18 mouse cellular contexts compared by ENCODE assay signal in the genomic region with DNA sequence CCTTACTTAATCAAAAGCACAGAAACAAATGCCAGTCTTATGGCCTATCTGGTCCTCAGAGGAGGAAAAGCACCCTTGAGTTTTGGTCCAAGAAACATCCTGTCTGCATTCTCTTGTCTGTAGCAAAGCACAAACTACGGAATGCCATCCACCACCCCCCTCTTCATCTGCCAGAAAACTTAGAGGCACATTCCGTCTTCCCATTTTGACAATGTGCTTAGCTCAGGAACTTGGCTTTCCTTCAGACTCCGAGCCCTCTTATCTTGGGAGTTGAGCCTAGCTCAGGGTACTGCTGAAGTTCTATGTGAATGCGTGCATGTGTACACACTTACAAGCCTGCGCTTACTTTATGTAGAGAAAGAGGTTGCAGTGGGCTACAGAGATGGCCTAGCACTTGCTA.
A peak's percentile ranks its signal among the peaks of the same experiment; 100 is the strongest.
DNase-seq lines count a peak whose midpoint lies in the region; ATAC-seq and TF ChIP-seq lines count a peak whose summit lies in the region.
"Had no signal": no experiment of that assay in that cellular context is flagged by ENCODE, and none has a peak within 500 bp of the region (broad histone marks: within the 10 kb centered on the region; RNA-seq: fewer than 3 reads in every experiment).

No protein-coding gene starts in this region.

- no peak overlapping the region for H3K4me3 ChIP-seq in hindbrain, embryonic 14.5 days (replicated peaks; ENCODE audit: low read length)
- no peak overlapping the region for H3K4me3 ChIP-seq in hindbrain, embryonic 16.5 days (ENCODE audit: low read length)
- H3K4me3 ChIP-seq in lung, embryonic 16.5 days (ENCODE audit: low read length) = no peak overlapping the region
- no peak overlapping the region for H3K4me3 ChIP-seq in left cerebral cortex, adult 2 months
- H3K4me3 ChIP-seq: forebrain, embryonic 15.5 days; heart, embryonic 15.5 days; limb, embryonic 13.5 days; myocyte had no signal

- no peak for DNase-seq in hindbrain, embryonic 14.5 days (ENCODE audit: low spot score)
- no peak for DNase-seq in lung, postnatal 4 days
- DNase-seq in lung, postnatal 14 days = peak; percentile 12
- peak; percentile 8 for DNase-seq in testis, postnatal 14 days (ENCODE audit: low spot score)
- no peak for DNase-seq in left cerebral cortex, adult 2 months (ENCODE audit: extremely low spot score in 1 of 2, low spot score in 2 of 2)
- DNase-seq: adrenal gland, adult 2 months; cerebellum, postnatal 36 days; midbrain, embryonic 14.5 days; right cerebral cortex, adult 18-20 months; spleen, adult 18-20 months had no signal

- no peak for ATAC-seq in hindbrain, embryonic 14.5 days (ENCODE audit: low FRiP score)
- no peak for ATAC-seq in hindbrain, embryonic 16.5 days
- ATAC-seq in lung, embryonic 16.5 days (ENCODE audit: low read depth) = peak; percentile 34; the same call in 1 of the 2 replicates
- ATAC-seq: forebrain, embryonic 15.5 days had no signal

- H3K27ac ChIP-seq in hindbrain, embryonic 14.5 days = peak overlapping the region; percentile 45; the same call in 1 of the 2 replicates
- no peak overlapping the region for H3K27ac ChIP-seq in hindbrain, embryonic 16.5 days (ENCODE audit: low read depth, low read length)
- no peak overlapping the region for H3K27ac ChIP-seq in lung, embryonic 16.5 days (ENCODE audit: low read length)
- H3K27ac ChIP-seq in left cerebral cortex, adult 2 months = no peak overlapping the region
- H3K27ac ChIP-seq: forebrain, embryonic 15.5 days; heart, embryonic 15.5 days; limb, embryonic 13.5 days; liver, embryonic 14.5 days had no signal

- no peak overlapping the region for H3K9ac ChIP-seq in hindbrain, embryonic 14.5 days
- no peak overlapping the region for H3K9ac ChIP-seq in hindbrain, embryonic 16.5 days (ENCODE audit: low read depth, low read length)
- H3K9ac ChIP-seq in lung, embryonic 16.5 days (ENCODE audit: low read length) = no peak overlapping the region
- H3K9ac ChIP-seq: forebrain, embryonic 15.5 days; heart, embryonic 15.5 days; limb, embryonic 13.5 days; liver, embryonic 14.5 days had no signal

- H3K4me1 ChIP-seq in hindbrain, embryonic 14.5 days (replicated peaks; ENCODE audit: control insufficient read depth, insufficient read depth, low read length) = peaks cover 45% of the 10 kb centered on the region
- peaks cover 21% of the 10 kb centered on the region for H3K4me1 ChIP-seq in hindbrain, embryonic 16.5 days (ENCODE audit: control insufficient read depth, insufficient read depth, low read depth, low read length)
- H3K4me1 ChIP-seq in lung, embryonic 16.5 days (replicated peaks; ENCODE audit: control insufficient read depth, insufficient read depth, low read length) = peaks cover 3% of the 10 kb centered on the region; the same call in 1 of the 2 replicates
- H3K4me1 ChIP-seq: heart, embryonic 15.5 days had no signal

- intact Hi-C loops in left cerebral cortex, adult 2 months (cut with DNase I) = no loop called here

- H3K9me3 ChIP-seq in hindbrain, embryonic 14.5 days (ENCODE audit: control insufficient read depth, low read length) = no peaks in the 10 kb centered on the region
- no peaks in the 10 kb centered on the region for H3K9me3 ChIP-seq in hindbrain, embryonic 16.5 days (ENCODE audit: control insufficient read depth, low read length)
- no peaks in the 10 kb centered on the region for H3K9me3 ChIP-seq in lung, embryonic 16.5 days (ENCODE audit: control insufficient read depth, low read length)
- H3K9me3 ChIP-seq: forebrain, embryonic 15.5 days; G1E; heart, embryonic 15.5 days; limb, embryonic 13.5 days had no signal

- H3K27me3 ChIP-seq in hindbrain, embryonic 14.5 days (ENCODE audit: control insufficient read depth, insufficient read depth, low read length) = no peaks in the 10 kb centered on the region
- H3K27me3 ChIP-seq in hindbrain, embryonic 16.5 days (replicated peaks; ENCODE audit: control insufficient read depth, insufficient read depth, low read length) = no peaks in the 10 kb centered on the region
- no peaks in the 10 kb centered on the region for H3K27me3 ChIP-seq in lung, embryonic 16.5 days (ENCODE audit: control insufficient read depth, insufficient read depth, low read depth, low read length)
- H3K27me3 ChIP-seq: heart, embryonic 15.5 days; limb, embryonic 13.5 days had no signal

- WGBS in hindbrain, embryonic 14.5 days = 91% methylated on average over 5 of the region's 5 CpGs
- 79% methylated on average over 5 of the region's 5 CpGs for WGBS in hindbrain, embryonic 16.5 days
- 29% methylated on average over 5 of the region's 5 CpGs for WGBS in lung, embryonic 16.5 days

- no peak for TF ChIP-seq CTCF in left cerebral cortex, adult 2 months (IDR thresholded peaks at IDR 0.05)

- no peak overlapping the region for H3K4me2 ChIP-seq in hindbrain, embryonic 14.5 days (replicated peaks)
- H3K4me2 ChIP-seq in hindbrain, embryonic 16.5 days (ENCODE audit: low read length) = no peak overlapping the region
- no peak overlapping the region for H3K4me2 ChIP-seq in lung, embryonic 16.5 days (ENCODE audit: low read depth, low read length)
- H3K4me2 ChIP-seq: forebrain, embryonic 15.5 days; heart, embryonic 15.5 days; limb, embryonic 13.5 days had no signal

- H3K36me3 ChIP-seq in hindbrain, embryonic 14.5 days (replicated peaks; ENCODE audit: control insufficient read depth, insufficient read depth) = no peaks in the 10 kb centered on the region
- H3K36me3 ChIP-seq in hindbrain, embryonic 16.5 days (ENCODE audit: control insufficient read depth, insufficient read depth, low read length) = no peaks in the 10 kb centered on the region
- no peaks in the 10 kb centered on the region for H3K36me3 ChIP-seq in lung, embryonic 16.5 days (ENCODE audit: control insufficient read depth, insufficient read depth, low read length)
- H3K36me3 ChIP-seq: forebrain, embryonic 15.5 days; G1E; heart, embryonic 15.5 days; limb, embryonic 13.5 days had no signal

Comparison
In these comparisons a context has a peak if more than half of its experiments do, and no peak if none do; other contexts are left out.
1. DNase-seq: peak in lung, postnatal 14 days (single experiment) and testis, postnatal 14 days (single experiment); none in hindbrain, embryonic 14.5 days (single experiment), lung, postnatal 4 days (0 of 2) and left cerebral cortex, adult 2 months (0 of 2).